8 mouse cellular contexts compared by ENCODE assay signal in the genomic region with DNA sequence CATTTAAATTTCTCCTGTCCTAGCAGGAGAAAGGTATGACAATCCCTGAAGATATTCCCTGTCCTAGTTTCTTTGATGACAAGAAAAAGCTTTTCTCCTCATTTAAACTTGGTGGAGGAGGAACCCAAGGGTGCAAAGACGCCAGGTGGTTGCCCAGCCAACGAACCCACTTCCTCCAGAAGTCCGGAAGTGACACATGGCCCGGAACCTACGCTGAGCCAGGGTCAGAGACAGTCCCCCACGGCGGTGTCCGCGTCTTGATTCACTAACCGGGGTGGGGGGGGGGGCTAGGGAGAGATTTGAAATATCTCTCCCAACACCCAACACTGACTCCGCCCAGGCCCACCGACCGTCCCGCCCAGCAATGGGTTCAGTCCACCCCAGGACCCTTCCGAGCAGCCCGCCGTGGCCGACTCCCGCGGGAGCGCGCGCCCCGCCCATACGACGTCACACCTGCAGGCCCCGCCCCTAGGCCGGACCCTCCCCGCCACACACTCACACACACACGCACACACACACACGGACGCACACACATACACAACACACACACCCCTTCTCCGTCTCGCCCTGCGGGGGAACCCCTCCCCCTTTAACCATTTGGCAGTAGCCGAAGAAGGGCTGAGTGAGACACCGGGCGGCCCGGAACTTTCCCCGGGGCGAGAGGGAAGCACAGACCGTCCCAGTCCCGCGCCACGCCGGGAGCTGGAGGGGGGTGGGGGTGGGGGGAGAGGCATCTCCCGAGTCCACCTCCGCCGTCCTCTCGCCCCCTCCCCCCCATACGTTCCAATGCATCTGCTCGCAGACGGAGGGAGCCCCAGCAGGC. TPM values are rescaled to one million over a fixed set of nuclear protein-coding genes. Genes with fewer than 3 reads are reported as not detected.
DNase-seq lines count a peak whose midpoint lies in the region; ATAC-seq and TF ChIP-seq lines count a peak whose summit lies in the region.

No protein-coding gene starts in this region.

- no peak for TF ChIP-seq CTCF in brain, embryonic 14.5 days (IDR thresholded peaks at IDR 0.05; ENCODE audit: borderline replicate concordance, extremely low read depth, insufficient read depth, insufficient read length)

- DNase-seq in CD4-positive helper T cell, adult 2 months (ENCODE audit: low read depth, low spot score), result peak; percentile 91
- peak; percentile 93 for DNase-seq in brain, embryonic 14.5 days (ENCODE audit: low read depth)
- DNase-seq in liver, result peak; percentile 92
- peak; percentile 63 to 86 for DNase-seq in monocyte, adult 2 months (ENCODE audit: low read depth in 1 of 2, low spot score in 2 of 2)
- DNase-seq in spleen, postnatal 14 days (ENCODE audit: low spot score in 2 of 2), result peak; percentile 86 to 92

- H3K27me3 ChIP-seq in heart, embryonic 11.5 days (ENCODE audit: control insufficient read depth, insufficient read depth, low read length), result no peaks in the 10 kb centered on the region
- no peaks in the 10 kb centered on the region for H3K27me3 ChIP-seq in kidney, embryonic 16.5 days (ENCODE audit: insufficient read depth, low read length)

- no peaks in the 10 kb centered on the region for H3K9me3 ChIP-seq in heart, embryonic 11.5 days (replicated peaks; ENCODE audit: control insufficient read depth, low read length)
- H3K9me3 ChIP-seq in kidney, embryonic 16.5 days (ENCODE audit: low read length), result no peaks in the 10 kb centered on the region

- H3K36me3 ChIP-seq in heart, embryonic 11.5 days (ENCODE audit: control insufficient read depth, insufficient read depth, low read length), result 0 out of 2 replicates have a peak, but pooled peaks cover 5% of the 10 kb centered on the region
- H3K36me3 ChIP-seq in kidney, embryonic 16.5 days (ENCODE audit: insufficient read depth, low read length), result peaks cover 9% of the 10 kb centered on the region; the same call in 1 of the 2 replicates

- peak overlapping the region; percentile 72 for H3K4me2 ChIP-seq in heart, embryonic 11.5 days
- peak overlapping the region; percentile 60 for H3K4me2 ChIP-seq in kidney, embryonic 16.5 days (replicated peaks; ENCODE audit: low read depth, low read length)

- peak overlapping the region; percentile 93 for H3K9ac ChIP-seq in heart, embryonic 11.5 days (ENCODE audit: low read depth, low read length)
- peak overlapping the region; percentile 92 for H3K9ac ChIP-seq in kidney, embryonic 16.5 days (replicated peaks; ENCODE audit: low read length)

- WGBS in heart, embryonic 11.5 days (ENCODE audit: insufficient replicate concordance), result under 1% methylated on average over 38 of the region's 53 CpGs
- under 1% methylated on average over 42 of the region's 53 CpGs for WGBS in kidney, embryonic 16.5 days

- peak overlapping the region; percentile 96 for H3K4me3 ChIP-seq in heart, embryonic 11.5 days (ENCODE audit: low read depth, low read length)
- H3K4me3 ChIP-seq in kidney, embryonic 16.5 days (ENCODE audit: low read length), result peak overlapping the region; percentile 100

- ATAC-seq in erythroblast, adult 5-6 weeks (replicated peaks; ENCODE audit: low FRiP score, poor library complexity, severe bottlenecking), result peak; percentile 57
- ATAC-seq in heart, embryonic 11.5 days (replicated peaks; ENCODE audit: insufficient number of reproducible peaks, low FRiP score, low TSS enrichment), result peak; percentile 76
- peak; percentile 77 for ATAC-seq in kidney, embryonic 16.5 days (ENCODE audit: low FRiP score, low TSS enrichment)

- peak; percentile 31; the same call in 1 of the 2 replicates for TF ChIP-seq POLR2A in brain, embryonic 14.5 days (IDR thresholded peaks at IDR 0.05; ENCODE audit: borderline replicate concordance, extremely low read depth, insufficient read depth, insufficient read length, poor library complexity, severe bottlenecking)

- peaks cover 4% of the 10 kb centered on the region; the same call in 1 of the 2 replicates for H3K4me1 ChIP-seq in heart, embryonic 11.5 days (ENCODE audit: control insufficient read depth, insufficient read depth, low read length)
- H3K4me1 ChIP-seq in kidney, embryonic 16.5 days (ENCODE audit: insufficient read depth, low read length), result peaks cover 12% of the 10 kb centered on the region

- H3K27ac ChIP-seq in heart, embryonic 11.5 days (ENCODE audit: low read depth, low read length), result peak overlapping the region; percentile 89
- peak overlapping the region; percentile 93 for H3K27ac ChIP-seq in kidney, embryonic 16.5 days (ENCODE audit: low read length)

RNA-seq across cellular contexts. Expression of a gene that starts 1.8 kb away (rescaled TPM):
- polyA plus RNA-seq in brain, embryonic 14.5 days (2012; rRNA removed), result 6.8 and 10.8 TPM in 2 replicates
- 4.6 and 12.9 TPM in 2 replicates for total RNA-seq in erythroblast, adult 5-6 weeks (2015; ENCODE audit: low replicate concordance)
- total RNA-seq in erythroblast, adult 5-6 weeks (2017; ENCODE audit: low replicate concordance), result 5.4 and 12.4 TPM in 2 replicates
- 6.8 and 10.4 TPM in 2 replicates for polyA plus RNA-seq in heart, embryonic 11.5 days (2014; fragmentation: Nextera tagmentation; extraction: Ambion mirVana)
- polyA plus RNA-seq in kidney, embryonic 16.5 days (2015; fragmentation: Nextera tagmentation; extraction: Ambion mirVana), result 9.9 and 11.6 TPM in 2 replicates

RNA-seq across cellular contexts. Expression of a gene that starts 40.2 kb away (rescaled TPM):
- polyA plus RNA-seq in brain, embryonic 14.5 days (2012; rRNA removed), result 19.9 and 24.3 TPM in 2 replicates
- total RNA-seq in erythroblast, adult 5-6 weeks (2015; ENCODE audit: low replicate concordance), result 4.8 and 6.7 TPM in 2 replicates
- total RNA-seq in erythroblast, adult 5-6 weeks (2017; ENCODE audit: low replicate concordance), result 10.6 and 12.1 TPM in 2 replicates
- polyA plus RNA-seq in heart, embryonic 11.5 days (2014; fragmentation: Nextera tagmentation; extraction: Ambion mirVana), result 20.6 and 21.6 TPM in 2 replicates
- polyA plus RNA-seq in kidney, embryonic 16.5 days (2015; fragmentation: Nextera tagmentation; extraction: Ambion mirVana), result 28.0 and 28.8 TPM in 2 replicates

Comparison
In these comparisons a context has a peak if more than half of its experiments do, and no peak if none do; other contexts are left out.
1. Peak in every context shown above with its lines: DNase-seq, ATAC-seq, H3K4me3 ChIP-seq and H3K27ac ChIP-seq.